Mouse (Mus musculus): ENCODE results near the gene Adamts9.

GRCm38 (mm10) chr6:92845898-92846297 lies 97.4 kb downstream of the Adamts9 start:
- no peak for TF ChIP-seq CTCF (IDR thresholded peaks at IDR 0.05; ENCODE audit: borderline replicate concordance, insufficient read depth, low read length)
- TF ChIP-seq POLR2A (IDR thresholded peaks at IDR 0.05; ENCODE audit: low read depth, low read length) = no peak
